Mouse (Mus musculus) neural tube, embryonic 10.5 days (tissue): ENCODE measurements around the gene Nrxn3.

ENCODE experiments used
- DNase-seq: peaks from one replicate; pipeline ENCODE4 v3.0.0-alpha.2; 2017; ENCODE audit warnings: low spot score; ENCODE audit errors: extremely low spot score

Gene Nrxn3

GRCm38 (mm10) chr12:89159353-89159752 lies 436.7 kb downstream of the Nrxn3 start:
- no peak for DNase-seq

- no peak for DNase-seq
Observed at GRCm38 (mm10) chr12:89174306-89175159, 451.9 kb downstream of the Nrxn3 start.

GRCm38 (mm10) chr12:89179970-89180666 lies 457.4 kb downstream of the Nrxn3 start:
- DNase-seq = peak; percentile 31

GRCm38 (mm10) chr12:89181157-89181561 lies 458.5 kb downstream of the Nrxn3 start:
- DNase-seq = peak; percentile 26

GRCm38 (mm10) chr12:89198764-89199525 lies 476.3 kb downstream of the Nrxn3 start:
- no peak for DNase-seq

- no peak for DNase-seq
Observed at GRCm38 (mm10) chr12:89211608-89212007, 488.9 kb downstream of the Nrxn3 start.

GRCm38 (mm10) chr12:89239826-89240225 lies 517.1 kb downstream of the Nrxn3 start:
- DNase-seq = no peak

- DNase-seq = no peak
Observed at GRCm38 (mm10) chr12:89241554-89241953, 518.9 kb downstream of the Nrxn3 start.

- DNase-seq = no peak
Observed at GRCm38 (mm10) chr12:89242476-89242875, 519.8 kb downstream of the Nrxn3 start.

GRCm38 (mm10) chr12:89255275-89255892 lies 532.7 kb downstream of the Nrxn3 start:
- DNase-seq = no peak

- no peak for DNase-seq
Observed at GRCm38 (mm10) chr12:89258879-89259278, 536.2 kb downstream of the Nrxn3 start.

- DNase-seq = no peak
Observed at GRCm38 (mm10) chr12:89260076-89260475, 537.4 kb downstream of the Nrxn3 start.

- DNase-seq = no peak
Observed at GRCm38 (mm10) chr12:89262261-89262660, 539.6 kb downstream of the Nrxn3 start.

GRCm38 (mm10) chr12:89282362-89283343 lies 560.0 kb downstream of the Nrxn3 start:
- DNase-seq = no peak

- no peak for DNase-seq
Observed at GRCm38 (mm10) chr12:89284412-89284811, 561.7 kb downstream of the Nrxn3 start.

- no peak for DNase-seq
Observed at GRCm38 (mm10) chr12:89287037-89287436, 564.4 kb downstream of the Nrxn3 start.

- DNase-seq = no peak
Observed at GRCm38 (mm10) chr12:89289589-89290274, 567.1 kb downstream of the Nrxn3 start.

GRCm38 (mm10) chr12:89290736-89291574 lies 568.3 kb downstream of the Nrxn3 start:
- DNase-seq = no peak

GRCm38 (mm10) chr12:89302011-89302410 lies 579.3 kb downstream of the Nrxn3 start:
- peak; percentile 82 for DNase-seq
